Mouse (Mus musculus) T-helper 17 cell (primary cell): Measurements from ENCODE around the gene Atp8b2.

ENCODE experiments used
- in situ Hi-C, 2 experiments: fragments of 300-600 bp; cut with MboI, MseI; formaldehyde crosslinking; loops; 1 replicate in 1 of 2; 2 replicates in 1 of 2; pipeline ENCODE4 v1.15.1; 2025; ENCODE audit warnings: high pct_unique_total_duplicates in 2 of 2

The Atp8b2 gene

DNA sequence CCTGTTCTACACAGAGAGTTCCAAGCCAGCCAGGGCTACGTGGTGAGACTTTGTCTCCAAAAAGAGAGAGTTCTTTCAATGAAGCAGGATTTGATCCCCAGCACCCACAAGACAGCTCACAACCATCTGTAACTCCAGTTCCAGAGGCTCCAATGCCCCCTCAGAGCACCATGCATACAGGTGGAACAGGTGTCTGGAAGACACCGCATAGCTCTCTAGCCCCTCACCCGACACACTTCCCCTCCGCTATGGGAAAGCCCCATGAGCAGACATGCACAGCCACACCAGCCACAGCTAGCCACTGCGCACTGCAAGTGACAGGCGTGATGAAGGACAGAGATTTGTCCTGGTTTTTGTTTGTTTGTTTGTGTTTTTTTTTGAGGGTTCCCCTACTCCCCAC lies 54.5 kb downstream of the Atp8b2 start:
- in situ Hi-C loops = loop anchor here (5.0 kb wide), 1 partner anchor 37 kb away; no protein-coding TSS in a partner anchor

DNA sequence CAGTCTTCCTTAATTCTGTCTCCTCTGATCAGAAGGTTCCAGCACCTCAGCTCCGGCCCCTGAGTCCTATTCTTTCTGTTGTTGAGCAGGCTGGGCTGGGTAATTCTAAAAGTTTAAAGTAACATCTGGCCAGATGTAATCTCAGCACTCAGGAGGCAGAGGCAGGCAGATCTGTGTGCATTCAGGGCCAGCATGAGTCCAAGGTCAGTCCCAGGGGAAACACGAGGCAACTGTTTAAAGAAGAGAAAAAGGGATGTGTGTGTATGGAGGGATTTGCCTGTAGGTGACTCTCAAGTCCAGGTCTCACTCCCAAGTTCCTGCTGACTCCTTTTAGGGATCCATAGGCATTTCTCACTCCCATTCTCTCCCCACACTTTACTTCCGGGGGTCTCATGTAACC lies 55.5 kb downstream of the Atp8b2 start:
- in situ Hi-C loops = loop anchor here (5.0 kb wide), 1 partner anchor 36 kb away; no protein-coding TSS in a partner anchor

DNA sequence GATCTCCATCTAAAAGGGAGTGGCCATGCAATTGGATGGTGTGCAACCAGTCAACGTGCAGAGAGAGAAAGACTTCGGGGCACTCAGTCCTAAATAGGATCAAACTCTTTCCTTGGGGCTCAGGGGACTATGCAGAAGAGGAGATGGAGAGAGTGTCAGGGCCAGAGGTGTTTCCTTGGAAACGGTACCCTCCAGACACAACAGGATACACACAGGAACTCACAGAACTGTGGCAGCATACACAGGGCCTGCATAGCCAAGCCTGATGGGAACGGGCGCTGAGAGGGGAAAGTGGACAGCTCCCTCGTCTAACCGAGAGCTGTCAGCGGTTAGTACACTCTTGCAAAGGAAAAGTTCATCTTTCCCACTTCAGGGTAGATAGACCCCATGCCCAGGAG lies 63.8 kb downstream of the Atp8b2 start:
- in situ Hi-C loops = no loop called here

DNA sequence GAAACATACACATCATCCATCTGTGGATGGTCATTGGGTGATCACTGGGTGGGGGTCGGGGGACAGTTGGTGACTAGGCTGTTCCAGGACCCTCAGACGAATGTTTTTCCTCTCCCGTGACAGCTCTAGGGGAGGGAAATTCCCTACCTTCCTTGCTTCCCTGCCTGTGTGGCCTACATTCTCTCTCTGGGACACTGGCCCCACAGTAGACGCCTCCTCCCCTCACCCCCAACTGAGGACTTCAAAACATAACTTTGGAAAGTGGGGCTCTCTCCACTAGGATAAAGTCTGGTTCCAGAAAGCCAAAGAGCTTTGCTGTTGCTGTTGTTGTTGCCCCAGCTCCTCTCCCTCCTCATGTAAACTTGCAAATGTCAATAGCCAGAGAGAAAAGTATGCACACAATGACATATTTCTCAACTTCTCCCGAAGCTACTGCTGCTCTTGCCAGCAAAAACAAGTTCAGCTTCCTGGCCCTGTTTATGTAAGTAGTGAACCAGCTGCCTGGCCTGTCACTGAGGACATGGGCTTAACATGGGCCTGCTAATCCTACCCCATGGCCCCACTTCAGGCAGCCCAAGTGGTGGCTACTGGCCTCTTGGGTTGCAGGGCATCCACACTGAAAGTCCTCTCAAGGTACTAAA lies 64.3 kb downstream of the Atp8b2 start:
- in situ Hi-C loops = no loop called here

DNA sequence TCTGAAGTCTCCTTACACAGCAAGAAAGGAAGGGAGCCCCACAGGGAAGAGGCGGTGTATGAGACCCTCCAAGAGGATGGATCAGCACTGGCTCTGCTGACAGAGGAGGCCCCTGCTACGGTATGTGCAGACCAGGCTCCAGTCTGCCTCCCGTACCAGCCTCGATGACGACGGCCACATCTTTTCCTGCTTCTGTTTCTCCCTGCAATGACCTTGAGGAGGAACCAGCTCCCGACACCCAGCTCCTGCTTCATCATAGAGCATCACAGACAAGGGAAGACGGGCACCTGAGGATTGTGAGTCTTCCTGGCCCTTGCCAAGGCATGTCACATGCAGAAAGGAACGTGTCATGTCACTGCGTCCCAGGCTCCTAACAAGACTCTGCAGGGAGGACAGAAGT lies 65.3 kb downstream of the Atp8b2 start:
- in situ Hi-C loops = no loop called here

DNA sequence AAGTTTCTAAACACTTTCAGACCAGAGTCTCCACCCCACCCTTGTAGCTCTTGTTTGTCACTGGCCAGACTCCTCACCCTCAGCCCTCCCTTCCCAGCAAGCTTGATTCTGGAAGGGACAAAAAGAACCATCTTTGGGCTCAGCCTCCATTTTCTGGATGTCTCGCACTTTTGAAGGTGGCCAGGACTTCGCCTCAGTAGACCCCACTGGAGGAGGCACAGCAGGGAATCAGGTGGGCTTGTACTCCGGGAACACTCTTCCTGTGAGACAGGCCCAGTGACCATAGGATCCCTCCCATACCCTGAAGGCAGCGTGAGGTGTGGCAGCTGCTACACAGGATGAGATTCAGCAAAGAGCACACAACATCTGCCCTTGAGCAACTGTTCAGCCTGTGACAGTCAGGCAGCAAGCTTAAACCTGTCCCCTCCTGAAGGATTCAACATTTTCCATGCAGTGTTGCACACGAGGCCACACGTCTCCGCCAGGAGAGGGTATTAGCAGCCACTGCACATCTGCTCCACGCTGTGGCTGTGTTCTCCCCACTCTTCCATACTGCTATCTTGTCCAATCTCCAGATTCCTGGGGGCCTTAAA lies 66.0 kb downstream of the Atp8b2 start:
- in situ Hi-C loops = no loop called here

DNA sequence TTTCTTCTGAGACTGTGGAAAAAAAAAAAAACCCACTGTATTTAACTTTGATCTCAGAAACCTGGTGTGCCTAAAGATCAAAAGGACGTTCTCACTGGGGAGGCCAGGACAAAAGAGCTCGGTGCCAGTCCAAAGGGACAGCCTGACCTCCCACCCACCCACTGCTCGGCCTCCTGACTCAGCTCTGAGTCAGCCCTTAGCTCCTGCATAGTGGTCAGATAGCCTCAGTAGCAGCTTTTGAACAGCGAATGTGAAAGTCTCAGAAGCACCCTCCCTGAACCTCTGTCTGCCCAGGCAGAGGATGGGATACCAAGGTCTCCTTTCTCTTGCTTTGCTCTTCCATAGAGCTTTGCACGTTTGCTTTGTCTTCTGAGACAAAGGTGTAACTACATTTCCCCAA lies 66.7 kb downstream of the Atp8b2 start:
- in situ Hi-C loops = no loop called here

DNA sequence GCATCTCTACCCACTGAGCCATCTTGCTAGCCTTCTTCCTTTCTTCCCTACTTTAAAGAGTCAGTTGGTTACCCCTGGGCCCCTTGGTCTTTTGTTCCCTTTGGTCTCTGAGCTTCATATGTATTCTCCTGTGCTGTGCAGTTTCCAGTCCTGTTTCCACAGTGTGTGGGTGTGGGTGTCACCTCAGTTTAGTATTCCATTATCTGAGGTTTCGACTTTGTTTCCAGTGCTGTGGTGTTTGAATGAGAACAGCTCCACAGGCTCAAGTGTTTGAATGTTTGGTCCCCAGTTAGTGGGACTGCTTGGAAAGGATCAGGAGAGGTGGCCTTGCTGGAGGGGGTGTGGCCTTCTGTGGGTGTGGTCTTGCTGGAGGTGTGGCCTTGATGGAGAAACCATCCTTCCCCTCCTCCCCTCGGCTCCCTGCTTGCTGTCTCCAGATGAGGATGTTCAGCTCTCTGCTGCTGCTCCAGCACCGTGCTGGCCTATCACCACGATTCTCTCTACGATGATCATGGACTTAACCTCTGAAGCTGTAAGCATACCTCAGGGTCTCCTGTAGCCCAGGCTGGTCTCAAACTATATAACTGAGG lies 70.7 kb downstream of the Atp8b2 start:
- in situ Hi-C loops = no loop called here

DNA sequence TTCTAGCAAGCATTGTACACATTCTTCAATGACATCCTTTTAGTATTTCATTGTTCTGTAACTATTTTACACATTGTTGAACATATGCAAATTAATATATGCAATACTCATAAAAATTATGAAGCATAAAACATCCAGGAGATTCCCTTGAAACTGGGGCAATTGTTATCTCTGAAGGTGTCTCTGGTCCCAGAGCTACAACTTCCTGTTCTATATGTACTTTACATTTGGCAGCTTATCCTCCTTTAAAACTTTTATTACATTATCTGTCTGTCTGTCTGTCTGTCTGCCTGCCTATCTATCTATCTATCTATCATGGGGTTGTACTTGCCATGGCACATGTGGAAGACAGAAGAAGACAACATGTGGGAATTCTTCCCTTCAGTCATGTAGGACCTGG lies 71.6 kb downstream of the Atp8b2 start:
- in situ Hi-C loops = no loop called here

DNA sequence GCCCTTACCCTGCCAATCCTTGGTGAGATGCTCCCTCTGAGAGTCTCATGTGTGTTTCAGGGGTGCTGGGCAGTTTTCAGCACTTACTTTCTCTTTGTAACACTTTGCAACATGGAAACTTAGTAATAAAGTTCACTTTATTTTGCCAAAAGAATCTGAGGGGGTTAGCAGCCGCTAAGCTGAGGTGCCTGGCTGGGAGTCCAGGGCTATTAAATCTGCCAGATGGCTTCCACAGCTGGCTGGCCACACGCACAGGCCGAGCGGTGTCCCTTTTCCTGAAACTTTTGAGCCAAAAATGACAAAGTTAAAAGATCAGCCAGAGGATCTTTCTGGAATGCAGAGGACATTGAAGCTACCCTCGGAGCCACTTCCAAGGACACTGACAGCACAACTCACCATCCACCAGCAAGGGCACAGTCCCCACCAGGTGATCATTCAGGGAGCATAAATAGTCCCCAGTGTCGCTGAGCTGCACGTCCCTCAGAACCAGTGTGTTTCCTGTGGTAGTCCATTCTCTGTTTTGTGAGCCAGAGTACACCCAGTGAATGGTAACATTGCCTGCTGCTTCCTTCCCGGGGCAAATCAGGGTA lies 73.4 kb downstream of the Atp8b2 start:
- in situ Hi-C loops = no loop called here
